Mouse (Mus musculus) liver, embryonic 14.5 days (tissue): Measurements from ENCODE around the gene Rassf8. TPM values are rescaled to one million over a fixed set of nuclear protein-coding genes. Genes with fewer than 3 reads are reported as not detected.

Experiments used
- ATAC-seq: fragments of 200-750 bp; cut with Nextera tagmentation; 2 replicates; pipeline ENCODE4 v1.8.0; 2017; ENCODE audit warnings: moderate number of reproducible peaks, mild to moderate bottlenecking, moderate library complexity; ENCODE audit not compliant: insufficient read depth
- DNase-seq, 3 experiments: peaks; one replicate each; pipeline ENCODE4 v3.0.0-alpha.2; 2012 to 2013; ENCODE audit warnings: low read depth in 3 of 3, low spot score in 3 of 3
- H3K27ac ChIP-seq: fragments of 300-500 bp; sonication (generic); 2 replicates; pipeline ENCODE4 v1.5.1; 2014; ENCODE audit warnings: moderate library complexity, mild to moderate bottlenecking, control low read depth, inconsistent platforms
- H3K27me3 ChIP-seq: fragments of 300-500 bp; sonication (generic); 2 replicates; pipeline ENCODE4 v1.6.1; 2014; ENCODE audit warnings: mild to moderate bottlenecking, low read length, moderate library complexity; ENCODE audit not compliant: control insufficient read depth, insufficient read depth
- H3K36me3 ChIP-seq: fragments of 300-500 bp; sonication (generic); replicated peaks from 2 replicates; pipeline ENCODE4 v1.6.1; 2014; ENCODE audit warnings: low read depth; ENCODE audit not compliant: control insufficient read depth, insufficient read depth
- H3K4me1 ChIP-seq, 2 experiments: fragments of 200-500 bp in 1 of 2; fragments of 300-500 bp in 1 of 2; sonication (generic) in 1 of 2; replicated peaks; 2 replicates each; pipeline ENCODE4 v1.6.1; 2012 to 2014; ENCODE audit warnings: antibody characterized with exemption in 1 of 2, inconsistent platforms in 1 of 2, low read length in 1 of 2; ENCODE audit not compliant: control insufficient read depth in 2 of 2, insufficient read depth in 2 of 2
- H3K4me2 ChIP-seq: fragments of 300-500 bp; sonication (generic); 2 replicates; pipeline ENCODE4 v1.6.1; 2014; ENCODE audit warnings: low read depth, mild to moderate bottlenecking, control low read depth, moderate library complexity
- H3K4me3 ChIP-seq, 2 experiments: fragments of 200-500 bp in 1 of 2; fragments of 300-500 bp in 1 of 2; sonication (generic) in 1 of 2; 2 replicates each; pipeline ENCODE4 v1.5.1; 2012 to 2014; ENCODE audit warnings: low read depth in 2 of 2, low read length in 2 of 2, mild to moderate bottlenecking in 2 of 2, control low read depth in 1 of 2, inconsistent platforms in 1 of 2, moderate library complexity in 1 of 2; ENCODE audit not compliant: insufficient read depth in 1 of 2
- H3K9ac ChIP-seq: fragments of 300-500 bp; sonication (generic); replicated peaks from 2 replicates; pipeline ENCODE4 v1.6.1; 2014; ENCODE audit warnings: mild to moderate bottlenecking, control low read depth, moderate library complexity
- H3K9me3 ChIP-seq: fragments of 300-500 bp; sonication (generic); 2 replicates; pipeline ENCODE4 v1.6.1; 2016; ENCODE audit warnings: low read length, mixed read lengths; ENCODE audit not compliant: control insufficient read depth
- CTCF ChIP-seq: IDR thresholded peaks from 2 replicates; pipeline ENCODE4 v1.5.1; 2016; ENCODE audit warnings: antibody characterized with exemption, low read depth, control low read depth
- EP300 ChIP-seq: IDR thresholded peaks from 2 replicates; pipeline ENCODE4 v1.6.1; 2016; ENCODE audit warnings: antibody characterized with exemption, low read depth
- WGBS: fragments of 180-500 bp; shearing (Covaris S2); extraction: QIAGEN DNeasy Blood & Tissue Kit; methylation state at CpG from one replicate; pipeline ENCODE4 v1.1.7; 2014; ENCODE audit not compliant: insufficient replicate concordance; 5-methylcytosine and 5-hydroxymethylcytosine counted together
- polyA plus RNA-seq, 2 experiments: library from polyadenylated mRNA; depleted of rRNA in 1 of 2; stranded (reverse) in 1 of 2; unstranded in 1 of 2; fragments of >200 nt; fragmentation: Nextera tagmentation in 1 of 2; extraction: Ambion mirVana in 1 of 2; gene quantifications; 2 replicates each; pipeline versions ENCODE4 v1.2.1 to v1.2.3; 2012 to 2014

Rassf8 gene
- polyA plus RNA-seq (2012; rRNA removed) (2.5 and 3.1 TPM in 2 replicates), polyA plus RNA-seq (2014; fragmentation: Nextera tagmentation; extraction: Ambion mirVana) (1.4 TPM in 2 replicates)

- Histone ChIP-seq H3K27ac (no peak within 1 kb of the TSS), H3K9me3 (no peaks in the 10 kb centered on the region), H3K4me1 (no peaks in the 10 kb centered on the region), H3K9ac (peak within 1 kb of the TSS; percentile 0; the same call in 1 of the 2 replicates), H3K27me3 (peaks cover 41% of the 10 kb centered on the region), H3K36me3 (no peaks in the 10 kb centered on the region), H3K4me2 (peak within 1 kb of the TSS; percentile 59), H3K4me3 (peak within 1 kb of the TSS; percentile 57 to 58)
- peak; percentile 88 for ATAC-seq
- peak; percentile 35 to 45 (median 36) for DNase-seq
- 1% methylated on average over 66 of the region's 71 CpGs for WGBS
- TF ChIP-seq EP300 (no peak), CTCF (no peak)
Measured at GRCm38 (mm10) chr6:145746132-145746849, at the start of gene Rassf8. Gene Rassf8, plus strand, starts transcription at chr6:145746748.

- H3K9me3 ChIP-seq: no peaks in the 10 kb centered on the region
- no peak for ATAC-seq
- H3K9ac ChIP-seq: no peak overlapping the region
- no peak overlapping the region for H3K4me2 ChIP-seq
- H3K4me1 ChIP-seq: peaks cover 0 to 2% of the 10 kb centered on the region in 2 experiments; a peak in 1 of 4 replicates
- no peaks in the 10 kb centered on the region for H3K27me3 ChIP-seq
- no peak overlapping the region for H3K4me3 ChIP-seq
- WGBS: 51% methylated on average over 8 of the region's 8 CpGs
- no peak overlapping the region for H3K27ac ChIP-seq
- no peak for DNase-seq
- no peaks in the 10 kb centered on the region for H3K36me3 ChIP-seq
- TF ChIP-seq EP300 (no peak), CTCF (no peak)
Measured at GRCm38 (mm10) chr6:145701021-145701540, 45.5 kb upstream of the Rassf8 start.

GRCm38 (mm10) chr6:145703667-145704066 lies 42.9 kb upstream of the Rassf8 start:
- TF ChIP-seq EP300 (no peak), CTCF (no peak)
- Histone ChIP-seq H3K4me1 (peaks cover 0 to 2% of the 10 kb centered on the region in 2 experiments; a peak in 1 of 4 replicates), H3K27me3 (no peaks in the 10 kb centered on the region), H3K36me3 (no peaks in the 10 kb centered on the region), H3K4me2 (no peak overlapping the region), H3K27ac (no peak overlapping the region), H3K4me3 (no peak overlapping the region), H3K9me3 (no peaks in the 10 kb centered on the region), H3K9ac (no peak overlapping the region)
- DNase-seq: no peak
- ATAC-seq: no peak
- WGBS: 55% methylated on average over 6 of the region's 6 CpGs

GRCm38 (mm10) chr6:145709956-145710720 lies 36.4 kb upstream of the Rassf8 start:
- no peaks in the 10 kb centered on the region for H3K9me3 ChIP-seq
- DNase-seq: no peak
- H3K27me3 ChIP-seq: no peaks in the 10 kb centered on the region
- H3K36me3 ChIP-seq: no peaks in the 10 kb centered on the region
- no peak overlapping the region for H3K4me2 ChIP-seq
- 73% methylated on average over 18 of the region's 18 CpGs for WGBS
- TF ChIP-seq CTCF: no peak
- H3K27ac ChIP-seq: no peak overlapping the region
- H3K9ac ChIP-seq: no peak overlapping the region
- no peak overlapping the region for H3K4me3 ChIP-seq
- no peak for ATAC-seq
- H3K4me1 ChIP-seq: no peaks in the 10 kb centered on the region

- H3K4me1 ChIP-seq: no peaks in the 10 kb centered on the region
Measured at GRCm38 (mm10) chr6:145710797-145711196, 35.8 kb upstream of the Rassf8 start.

More at GRCm38 (mm10) chr6:145710797-145711196, 35.8 kb upstream of the Rassf8 start:
- H3K4me3 ChIP-seq: no peak overlapping the region
- H3K4me2 ChIP-seq: no peak overlapping the region
- no peaks in the 10 kb centered on the region for H3K9me3 ChIP-seq
- no peak overlapping the region for H3K9ac ChIP-seq
- ATAC-seq (no peak), DNase-seq (no peak)
- no peak overlapping the region for H3K27ac ChIP-seq
- no peaks in the 10 kb centered on the region for H3K27me3 ChIP-seq
- TF ChIP-seq EP300 (no peak), CTCF (no peak)
- no peaks in the 10 kb centered on the region for H3K36me3 ChIP-seq
- WGBS: 45% methylated on average over 3 of the region's 3 CpGs
